Mouse (Mus musculus) forebrain, embryonic 13.5 days (tissue): ENCODE results near the gene Ndufb10. TPM values are rescaled to one million over a fixed set of nuclear protein-coding genes. Genes with fewer than 3 reads are reported as not detected.

Source experiments
- ATAC-seq: fragments of 200-750 bp; cut with Nextera tagmentation; 2 replicates; pipeline ENCODE4 v1.8.0; 2017
- H3K27ac ChIP-seq: fragments of 300-500 bp; sonication (generic); 2 replicates; pipeline ENCODE4 v1.5.1; 2015; ENCODE audit warnings: inconsistent platforms, mild to moderate bottlenecking, moderate library complexity
- H3K27me3 ChIP-seq: fragments of 300-500 bp; sonication (generic); 2 replicates; pipeline ENCODE4 v1.6.1; 2015; ENCODE audit warnings: mild to moderate bottlenecking, inconsistent platforms
- H3K36me3 ChIP-seq: fragments of 300-500 bp; sonication (generic); 2 replicates; pipeline ENCODE4 v1.6.1; 2015; ENCODE audit warnings: mild to moderate bottlenecking, inconsistent platforms; ENCODE audit not compliant: poor library complexity, severe bottlenecking
- H3K4me1 ChIP-seq: fragments of 300-500 bp; sonication (generic); 2 replicates; pipeline ENCODE4 v1.6.1; 2015; ENCODE audit warnings: inconsistent platforms
- H3K4me2 ChIP-seq: fragments of 300-500 bp; sonication (generic); 2 replicates; pipeline ENCODE4 v1.6.1; 2015; ENCODE audit warnings: inconsistent platforms, mild to moderate bottlenecking, moderate library complexity
- H3K4me3 ChIP-seq: fragments of 300-500 bp; sonication (generic); 2 replicates; pipeline ENCODE4 v1.5.1; 2015; ENCODE audit warnings: mild to moderate bottlenecking, inconsistent platforms
- H3K9ac ChIP-seq: fragments of 300-500 bp; sonication (generic); 2 replicates; pipeline ENCODE4 v1.6.1; 2015; ENCODE audit warnings: mild to moderate bottlenecking, inconsistent platforms
- H3K9me3 ChIP-seq: fragments of 300-500 bp; sonication (generic); replicated peaks from 2 replicates; pipeline ENCODE4 v1.6.1; 2016; ENCODE audit warnings: inconsistent platforms
- WGBS: fragments of 180-500 bp; shearing (Covaris S2); methylation state at CpG from one replicate; pipeline ENCODE4 v1.1.7; 2015; 5-methylcytosine and 5-hydroxymethylcytosine counted together
- polyA plus RNA-seq: library from polyadenylated mRNA; unstranded; fragments of >200 nt; fragmentation: Nextera tagmentation; extraction: Ambion mirVana; gene quantifications from 2 replicates; pipeline ENCODE4 v1.2.1, GENCODE M21; 2015

Gene Ndufb10
- polyA plus RNA-seq, 1 experiment from 2014 or later, result 253 TPM

- no peak overlapping the region for H3K4me2 ChIP-seq
- H3K4me1 ChIP-seq, result no peaks in the 10 kb centered on the region
- H3K9me3 ChIP-seq, result no peaks in the 10 kb centered on the region
- ATAC-seq, result peak; percentile 75
- WGBS, result 23% methylated on average over 7 of the region's 7 CpGs
- no peak overlapping the region for H3K27ac ChIP-seq
- H3K4me3 ChIP-seq, result no peak overlapping the region
- peaks cover 22% of the 10 kb centered on the region for H3K27me3 ChIP-seq
- no peaks in the 10 kb centered on the region; the same call in 1 of the 2 replicates for H3K36me3 ChIP-seq
- H3K9ac ChIP-seq, result no peak overlapping the region
These were observed 21.5 kb upstream of the Ndufb10 start for GRCm38 (mm10) chr17:24745526-24746497.

GRCm38 (mm10) chr17:24744381-24744780 lies 20.1 kb upstream of the Ndufb10 start:
- no peaks in the 10 kb centered on the region; the same call in 1 of the 2 replicates for H3K36me3 ChIP-seq
- ATAC-seq, result no peak
- H3K9ac ChIP-seq, result no peak overlapping the region
- no peaks in the 10 kb centered on the region for H3K9me3 ChIP-seq
- H3K4me2 ChIP-seq, result no peak overlapping the region
- H3K27me3 ChIP-seq, result peaks cover 10% of the 10 kb centered on the region
- 63% methylated on average over 3 of the region's 3 CpGs for WGBS
- H3K4me1 ChIP-seq, result no peaks in the 10 kb centered on the region
- H3K4me3 ChIP-seq, result no peak overlapping the region
- no peak overlapping the region for H3K27ac ChIP-seq

- no peak overlapping the region for H3K4me2 ChIP-seq
- H3K4me1 ChIP-seq, result no peaks in the 10 kb centered on the region
- no peaks in the 10 kb centered on the region for H3K9me3 ChIP-seq
- ATAC-seq, result no peak
- H3K27me3 ChIP-seq, result peaks cover 6% of the 10 kb centered on the region
- H3K36me3 ChIP-seq, result no peaks in the 10 kb centered on the region; the same call in 1 of the 2 replicates
- WGBS, result 67% methylated on average over 5 of the region's 5 CpGs
- H3K9ac ChIP-seq, result no peak overlapping the region
- no peak overlapping the region for H3K4me3 ChIP-seq
- H3K27ac ChIP-seq, result no peak overlapping the region
These were observed 19.6 kb upstream of the Ndufb10 start for GRCm38 (mm10) chr17:24743896-24744295.

- WGBS, result 82% methylated on average over 8 of the region's 8 CpGs
- Histone ChIP-seq H3K9me3 (no peaks in the 10 kb centered on the region), H3K4me2 (no peak overlapping the region), H3K27me3 (peaks cover 4% of the 10 kb centered on the region), H3K4me1 (peaks cover 6% of the 10 kb centered on the region), H3K27ac (no peak overlapping the region), H3K4me3 (no peak overlapping the region), H3K9ac (no peak overlapping the region), H3K36me3 (no peaks in the 10 kb centered on the region; the same call in 1 of the 2 replicates)
- no peak for ATAC-seq
These were observed 18.0 kb upstream of the Ndufb10 start for GRCm38 (mm10) chr17:24742307-24742706.

- Histone ChIP-seq H3K9me3 (no peaks in the 10 kb centered on the region), H3K36me3 (no peaks in the 10 kb centered on the region; the same call in 1 of the 2 replicates), H3K4me2 (no peak overlapping the region), H3K4me1 (peaks cover 16% of the 10 kb centered on the region), H3K27ac (no peak overlapping the region), H3K9ac (no peak overlapping the region), H3K27me3 (no peaks in the 10 kb centered on the region), H3K4me3 (no peak overlapping the region)
- no peak for ATAC-seq
- 88% methylated on average over 8 of the region's 8 CpGs for WGBS
These were observed 15.6 kb upstream of the Ndufb10 start for GRCm38 (mm10) chr17:24739926-24740325.

GRCm38 (mm10) chr17:24738238-24738637 lies 14.0 kb upstream of the Ndufb10 start:
- ATAC-seq, result no peak
- WGBS, result 87% methylated on average over 4 of the region's 4 CpGs
- H3K36me3 ChIP-seq, result no peaks in the 10 kb centered on the region; the same call in 1 of the 2 replicates
- no peaks in the 10 kb centered on the region for H3K9me3 ChIP-seq
- 0 out of 2 replicates have a peak, but pooled peaks cover 6% of the 10 kb centered on the region for H3K27me3 ChIP-seq
- peaks cover 16% of the 10 kb centered on the region for H3K4me1 ChIP-seq
- H3K4me3 ChIP-seq, result no peak overlapping the region
- H3K4me2 ChIP-seq, result no peak overlapping the region
- no peak overlapping the region for H3K27ac ChIP-seq
- H3K9ac ChIP-seq, result no peak overlapping the region

GRCm38 (mm10) chr17:24737135-24737810 lies 13.0 kb upstream of the Ndufb10 start:
- Histone ChIP-seq H3K9me3 (no peaks in the 10 kb centered on the region), H3K27me3 (peaks cover 7% of the 10 kb centered on the region; the same call in 1 of the 2 replicates), H3K4me2 (peak overlapping the region; percentile 79), H3K4me3 (peak overlapping the region; percentile 56), H3K4me1 (peaks cover 16% of the 10 kb centered on the region), H3K27ac (no peak overlapping the region), H3K36me3 (no peaks in the 10 kb centered on the region; the same call in 1 of the 2 replicates), H3K9ac (peak overlapping the region; percentile 68)
- 32% methylated on average over 8 of the region's 8 CpGs for WGBS
- no peak for ATAC-seq

GRCm38 (mm10) chr17:24736330-24737051 lies 12.2 kb upstream of the Ndufb10 start, which contains the start of gene Msrb1:
TSS of gene Msrb1 (plus strand) at chr17:24736642.
- peak; percentile 98 for ATAC-seq
- no peaks in the 10 kb centered on the region for H3K9me3 ChIP-seq
- peak within 1 kb of the TSS; percentile 48 for H3K27ac ChIP-seq
- peaks cover 16% of the 10 kb centered on the region for H3K4me1 ChIP-seq
- WGBS, result under 1% methylated on average over 29 of the region's 29 CpGs
- H3K4me2 ChIP-seq, result peak within 1 kb of the TSS; percentile 79
- peaks cover 7% of the 10 kb centered on the region; the same call in 1 of the 2 replicates for H3K27me3 ChIP-seq
- peak within 1 kb of the TSS; percentile 68 for H3K9ac ChIP-seq
- peak within 1 kb of the TSS; percentile 56 for H3K4me3 ChIP-seq
- H3K36me3 ChIP-seq, result no peaks in the 10 kb centered on the region

GRCm38 (mm10) chr17:24735446-24735845 lies 11.2 kb upstream of the Ndufb10 start:
- Histone ChIP-seq H3K36me3 (no peaks in the 10 kb centered on the region), H3K27me3 (peaks cover 7% of the 10 kb centered on the region; the same call in 1 of the 2 replicates), H3K27ac (no peak overlapping the region), H3K4me3 (peak overlapping the region; percentile 56; the same call in 1 of the 2 replicates), H3K9ac (no peak overlapping the region), H3K9me3 (no peaks in the 10 kb centered on the region), H3K4me2 (0 out of 2 replicates have a peak overlapping the region, but pooled peaks have one; percentile 79), H3K4me1 (peaks cover 16% of the 10 kb centered on the region)
- 87% methylated on average over 7 of the region's 7 CpGs for WGBS
- no peak for ATAC-seq

GRCm38 (mm10) chr17:24734513-24734912 lies 10.2 kb upstream of the Ndufb10 start:
- 93% methylated on average over 1 of the region's 1 CpGs for WGBS
- no peak overlapping the region for H3K4me3 ChIP-seq
- H3K27me3 ChIP-seq, result peaks cover 7% of the 10 kb centered on the region; the same call in 1 of the 2 replicates
- no peaks in the 10 kb centered on the region for H3K36me3 ChIP-seq
- no peak overlapping the region for H3K4me2 ChIP-seq
- no peak for ATAC-seq
- H3K9me3 ChIP-seq, result no peaks in the 10 kb centered on the region
- no peak overlapping the region for H3K9ac ChIP-seq
- no peak overlapping the region for H3K27ac ChIP-seq
- peaks cover 16% of the 10 kb centered on the region for H3K4me1 ChIP-seq

GRCm38 (mm10) chr17:24733434-24734050 lies 9.3 kb upstream of the Ndufb10 start:
- H3K27ac ChIP-seq, result no peak overlapping the region
- no peak overlapping the region for H3K4me3 ChIP-seq
- no peak for ATAC-seq
- peaks cover 7% of the 10 kb centered on the region; the same call in 1 of the 2 replicates for H3K27me3 ChIP-seq
- WGBS, result 88% methylated on average over 21 of the region's 21 CpGs
- H3K4me1 ChIP-seq, result peaks cover 16% of the 10 kb centered on the region
- H3K36me3 ChIP-seq, result no peaks in the 10 kb centered on the region
- H3K4me2 ChIP-seq, result no peak overlapping the region
- H3K9me3 ChIP-seq, result no peaks in the 10 kb centered on the region
- H3K9ac ChIP-seq, result peak overlapping the region; percentile 34; the same call in 1 of the 2 replicates
